Mouse (Mus musculus): ENCODE measurements around the gene Speer4f2. TPM values are rescaled to one million over a fixed set of nuclear protein-coding genes. Genes with fewer than 3 reads are reported as not detected.
"Not testable (repeated sequence)": the region's sequence is repeated elsewhere in the genome, so short reads cannot be mapped to it uniquely, and the experiment has no call there.

Gene Speer4f2
- polyA plus RNA-seq (2016; fragmentation: Nextera tagmentation; extraction: Ambion mirVana), result not detected in 2 replicates

DNA sequence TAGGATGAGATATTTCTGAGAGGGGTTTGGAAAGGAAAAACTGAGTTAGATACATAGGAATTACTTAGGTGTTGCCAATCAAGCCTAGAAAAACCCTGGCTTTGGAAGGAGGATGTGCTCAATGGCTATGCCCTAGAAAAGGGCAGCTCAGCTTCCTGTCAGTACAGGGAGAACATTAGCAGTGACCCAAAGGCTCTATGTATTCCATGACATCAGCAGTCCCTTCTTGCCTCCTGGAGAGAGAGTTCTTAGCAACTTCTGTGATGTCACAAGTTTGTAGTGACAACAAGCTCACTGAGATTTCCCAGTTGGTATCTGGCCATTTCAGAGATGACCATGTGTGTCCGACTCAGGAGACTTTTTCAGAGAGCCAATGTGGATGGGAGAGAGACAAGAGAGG, at the start of gene Speer4f2:
Gene Speer4f2, plus strand, starts transcription at position 301 of the 400 bp plus-strand sequence.
- ATAC-seq (ENCODE audit: insufficient number of reproducible peaks, insufficient read depth, low FRiP score, low TSS enrichment); H3K4me2 ChIP-seq (replicated peaks); H3K27ac ChIP-seq; H3K36me3 ChIP-seq; H3K4me3 ChIP-seq; H3K9me3 ChIP-seq; H3K27me3 ChIP-seq; H3K4me1 ChIP-seq; H3K9ac ChIP-seq: not testable (repeated sequence)
- WGBS, result 78% methylated on average over 1 of the region's 1 CpGs

DNA sequence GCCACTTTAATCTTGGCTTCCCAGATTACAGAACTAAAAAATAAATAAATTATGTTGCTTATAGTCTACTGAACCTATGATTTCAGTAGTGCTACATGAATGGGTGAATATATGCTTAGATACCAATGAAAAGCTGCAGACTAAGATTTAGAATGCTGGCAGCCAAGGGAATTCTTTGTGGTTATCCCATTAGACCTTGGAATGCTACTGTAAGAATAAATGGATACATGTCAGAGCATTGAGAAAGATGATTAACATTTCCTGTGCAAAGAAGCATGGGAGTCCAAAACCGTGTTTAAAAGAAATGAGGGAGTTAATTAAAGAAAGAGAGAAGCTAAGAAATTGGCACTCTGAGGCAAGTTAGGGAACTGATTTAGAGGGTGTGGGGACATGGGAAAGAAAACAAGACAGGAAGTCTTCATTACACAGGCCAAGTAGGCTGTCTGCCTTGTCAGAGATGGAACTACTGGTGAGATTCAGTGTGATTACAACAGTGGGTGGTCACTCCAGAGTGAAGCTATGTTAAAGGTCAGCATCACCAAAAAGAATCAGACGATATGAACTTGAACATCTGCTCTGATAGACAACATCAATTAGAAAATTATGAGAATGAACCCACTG, 43.9 kb upstream of the Speer4f2 start:
- Histone ChIP-seq H3K9me3 (no peaks in the 10 kb centered on the region), H3K27ac (no peak overlapping the region), H3K36me3 (no peaks in the 10 kb centered on the region), H3K27me3 (no peaks in the 10 kb centered on the region), H3K4me3 (no peak overlapping the region), H3K9ac (no peak overlapping the region), H3K4me1 (no peaks in the 10 kb centered on the region), H3K4me2 (replicated peaks) (no peak overlapping the region)
- WGBS, result 59% methylated on average over 2 of the region's 2 CpGs
- no peak for ATAC-seq (ENCODE audit: insufficient number of reproducible peaks, insufficient read depth, low FRiP score, low TSS enrichment)

DNA sequence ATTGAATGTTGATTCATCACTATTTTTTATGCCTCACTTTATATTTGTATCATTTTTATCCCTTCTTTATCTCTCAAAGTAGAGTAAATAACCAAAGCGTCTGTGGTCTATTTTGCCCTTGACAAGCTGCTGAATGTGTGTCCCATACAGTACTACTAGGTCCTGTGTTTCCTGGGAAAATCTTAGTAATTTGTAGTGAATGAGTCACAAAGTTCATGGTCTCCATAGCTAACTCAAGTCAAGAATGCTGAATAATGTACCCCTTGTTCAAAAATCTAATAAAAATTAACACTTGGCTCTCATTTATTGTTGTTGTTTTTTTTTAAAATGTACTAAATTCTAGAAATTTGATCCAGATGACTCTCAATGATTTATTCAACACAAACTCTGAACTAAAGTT, 38.1 kb upstream of the Speer4f2 start:
- Histone ChIP-seq H3K4me1 (no peaks in the 10 kb centered on the region), H3K36me3 (no peaks in the 10 kb centered on the region), H3K4me2 (replicated peaks) (no peak overlapping the region), H3K27me3 (no peaks in the 10 kb centered on the region), H3K4me3 (no peak overlapping the region), H3K9ac (no peak overlapping the region), H3K9me3 (no peaks in the 10 kb centered on the region), H3K27ac (no peak overlapping the region)
- WGBS, result 68% methylated on average over 1 of the region's 1 CpGs
- no peak for ATAC-seq (ENCODE audit: insufficient number of reproducible peaks, insufficient read depth, low FRiP score, low TSS enrichment)

DNA sequence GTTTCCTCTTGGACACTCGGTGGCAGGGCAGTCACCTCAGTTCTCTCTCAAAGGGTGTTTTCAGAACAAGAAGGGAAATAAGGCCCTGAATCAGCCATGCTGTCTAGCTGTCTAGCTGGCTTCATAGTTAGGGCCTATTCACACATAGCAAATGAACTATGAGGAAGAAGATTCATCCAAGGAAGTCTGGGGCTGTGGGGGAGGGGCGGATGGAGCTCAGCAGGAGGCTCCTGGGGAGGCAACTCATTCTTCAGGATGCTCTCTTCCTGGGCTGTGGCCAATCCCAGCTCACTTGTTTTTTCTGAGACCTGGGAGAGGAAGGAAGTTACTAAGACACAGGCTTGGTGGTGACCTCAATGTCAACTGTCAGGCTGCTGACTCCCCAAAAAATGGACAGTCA, 27.2 kb upstream of the Speer4f2 start:
- not testable (repeated sequence) for H3K27me3 ChIP-seq; H3K9me3 ChIP-seq; H3K4me1 ChIP-seq; H3K4me2 ChIP-seq (replicated peaks); H3K4me3 ChIP-seq; H3K9ac ChIP-seq; H3K36me3 ChIP-seq; H3K27ac ChIP-seq; ATAC-seq (ENCODE audit: insufficient number of reproducible peaks, insufficient read depth, low FRiP score, low TSS enrichment)
- 61% methylated on average over 2 of the region's 2 CpGs for WGBS

DNA sequence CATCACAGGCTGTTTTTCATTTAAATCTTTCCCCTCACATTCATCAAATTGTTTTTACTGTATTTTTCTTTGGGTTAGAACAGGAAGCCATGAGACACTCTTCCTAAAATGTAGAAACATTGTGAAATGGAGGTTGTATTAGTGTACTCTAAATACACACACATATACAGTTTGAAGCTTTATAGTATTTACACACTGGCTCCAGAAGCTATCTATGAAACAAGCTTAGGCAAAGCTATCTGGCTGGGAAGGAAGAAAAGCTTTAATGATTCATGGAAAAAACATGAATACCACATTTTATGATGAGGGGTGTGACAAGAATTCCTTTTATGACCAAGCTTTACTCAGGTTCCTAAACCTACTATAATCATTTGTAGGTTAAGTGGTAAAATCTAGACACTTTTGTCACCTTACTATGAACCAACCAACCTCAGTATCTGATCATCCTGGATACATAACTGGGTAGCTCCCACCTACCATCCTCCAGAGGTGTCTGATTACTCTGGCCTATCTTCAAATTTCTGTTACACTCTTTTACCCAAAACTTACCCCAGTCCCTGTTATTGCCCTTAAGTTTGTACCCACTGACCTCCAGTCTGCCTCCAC, 13.5 kb upstream of the Speer4f2 start:
- ATAC-seq (ENCODE audit: insufficient number of reproducible peaks, insufficient read depth, low FRiP score, low TSS enrichment), result no peak
- Histone ChIP-seq H3K4me2 (replicated peaks) (no peak overlapping the region), H3K36me3 (no peaks in the 10 kb centered on the region), H3K27me3 (no peaks in the 10 kb centered on the region), H3K9me3 (no peaks in the 10 kb centered on the region), H3K9ac (no peak overlapping the region), H3K27ac (no peak overlapping the region), H3K4me1 (no peaks in the 10 kb centered on the region), H3K4me3 (no peak overlapping the region)

DNA sequence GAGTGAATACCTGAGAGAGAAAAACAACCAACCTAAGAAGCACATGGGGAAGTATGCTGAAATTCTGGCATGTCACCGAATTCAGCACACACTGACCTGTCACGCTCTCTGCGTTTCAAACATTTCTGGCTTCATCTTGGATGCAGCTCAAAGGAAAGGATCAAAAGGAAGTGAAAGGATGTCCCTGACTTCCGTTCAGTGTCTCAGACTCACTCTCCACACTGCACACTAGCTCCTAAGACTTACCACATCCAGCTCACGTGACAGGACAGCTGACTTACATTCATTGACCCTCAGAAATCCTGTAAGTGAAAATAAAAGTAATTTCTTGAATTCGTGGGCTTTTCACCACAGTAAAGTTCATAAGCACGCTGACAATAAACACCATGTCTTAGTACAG, 16.9 kb downstream of the Speer4f2 start:
- H3K9ac ChIP-seq, result no peak overlapping the region
- no peaks in the 10 kb centered on the region for H3K4me1 ChIP-seq
- no peaks in the 10 kb centered on the region for H3K27me3 ChIP-seq
- no peak for ATAC-seq (ENCODE audit: insufficient number of reproducible peaks, insufficient read depth, low FRiP score, low TSS enrichment)
- no peaks in the 10 kb centered on the region for H3K36me3 ChIP-seq
- no peak overlapping the region for H3K4me3 ChIP-seq
- H3K4me2 ChIP-seq (replicated peaks), result no peak overlapping the region
- H3K27ac ChIP-seq, result no peak overlapping the region
- no peaks in the 10 kb centered on the region for H3K9me3 ChIP-seq
- 68% methylated on average over 7 of the region's 7 CpGs for whole genome bisulfite sequencing

DNA sequence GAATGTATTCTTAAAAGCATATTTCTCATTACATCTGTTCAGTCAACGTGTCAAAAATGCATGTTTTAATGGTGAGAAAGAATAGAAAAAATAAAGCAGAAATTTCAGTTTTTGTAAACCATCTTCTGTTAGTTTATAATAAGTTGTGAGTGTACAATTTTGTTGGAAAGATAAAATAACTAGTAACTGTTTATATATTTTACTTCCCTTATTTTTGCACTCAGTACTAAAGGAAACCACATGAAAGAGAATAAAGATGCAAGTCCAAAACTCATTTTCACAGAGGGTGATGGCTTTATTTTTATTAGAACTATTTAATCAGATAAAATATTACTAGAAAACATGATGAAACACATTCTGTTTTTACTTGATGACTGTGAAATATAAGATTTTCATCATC, 18.2 kb downstream of the Speer4f2 start:
- Histone ChIP-seq H3K9ac (no peak overlapping the region), H3K36me3 (no peaks in the 10 kb centered on the region)
- 84% methylated on average over 1 of the region's 1 CpGs for whole genome bisulfite sequencing

DNA sequence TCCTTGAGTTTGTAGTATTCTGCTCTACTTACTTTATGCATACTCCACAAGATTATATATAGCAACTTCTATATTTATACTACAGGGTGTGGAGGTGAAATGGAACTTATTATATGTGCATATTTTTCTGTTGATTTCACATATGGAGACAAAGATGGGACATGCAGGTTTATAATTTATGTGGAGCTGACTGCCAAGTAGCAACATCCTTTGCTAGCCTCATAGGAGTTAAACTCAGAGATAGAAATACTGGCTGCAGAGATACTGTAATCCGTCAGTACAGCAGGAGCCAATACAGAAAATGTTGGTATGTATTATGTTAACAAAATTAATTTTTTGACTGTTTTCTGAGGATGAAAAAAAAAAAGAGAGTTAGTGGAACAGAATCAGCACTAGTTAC, 27.6 kb downstream of the Speer4f2 start:
- WGBS, result 71% methylated on average over 1 of the region's 1 CpGs
- Histone ChIP-seq H3K4me2 (replicated peaks) (no peak overlapping the region), H3K9ac (no peak overlapping the region), H3K27ac (no peak overlapping the region), H3K4me1 (no peaks in the 10 kb centered on the region), H3K9me3 (no peaks in the 10 kb centered on the region), H3K4me3 (no peak overlapping the region), H3K36me3 (no peaks in the 10 kb centered on the region), H3K27me3 (no peaks in the 10 kb centered on the region)
- ATAC-seq (ENCODE audit: insufficient number of reproducible peaks, insufficient read depth, low FRiP score, low TSS enrichment), result no peak

More for the DNA sequence above, 18.2 kb downstream of the Speer4f2 start:
- no peak for ATAC-seq (ENCODE audit: insufficient number of reproducible peaks, insufficient read depth, low FRiP score, low TSS enrichment)
- H3K27ac ChIP-seq, result no peak overlapping the region
- no peak overlapping the region for H3K4me3 ChIP-seq
- H3K9me3 ChIP-seq, result no peaks in the 10 kb centered on the region
- no peaks in the 10 kb centered on the region for H3K4me1 ChIP-seq
- no peaks in the 10 kb centered on the region for H3K27me3 ChIP-seq
- no peak overlapping the region for H3K4me2 ChIP-seq (replicated peaks)

DNA sequence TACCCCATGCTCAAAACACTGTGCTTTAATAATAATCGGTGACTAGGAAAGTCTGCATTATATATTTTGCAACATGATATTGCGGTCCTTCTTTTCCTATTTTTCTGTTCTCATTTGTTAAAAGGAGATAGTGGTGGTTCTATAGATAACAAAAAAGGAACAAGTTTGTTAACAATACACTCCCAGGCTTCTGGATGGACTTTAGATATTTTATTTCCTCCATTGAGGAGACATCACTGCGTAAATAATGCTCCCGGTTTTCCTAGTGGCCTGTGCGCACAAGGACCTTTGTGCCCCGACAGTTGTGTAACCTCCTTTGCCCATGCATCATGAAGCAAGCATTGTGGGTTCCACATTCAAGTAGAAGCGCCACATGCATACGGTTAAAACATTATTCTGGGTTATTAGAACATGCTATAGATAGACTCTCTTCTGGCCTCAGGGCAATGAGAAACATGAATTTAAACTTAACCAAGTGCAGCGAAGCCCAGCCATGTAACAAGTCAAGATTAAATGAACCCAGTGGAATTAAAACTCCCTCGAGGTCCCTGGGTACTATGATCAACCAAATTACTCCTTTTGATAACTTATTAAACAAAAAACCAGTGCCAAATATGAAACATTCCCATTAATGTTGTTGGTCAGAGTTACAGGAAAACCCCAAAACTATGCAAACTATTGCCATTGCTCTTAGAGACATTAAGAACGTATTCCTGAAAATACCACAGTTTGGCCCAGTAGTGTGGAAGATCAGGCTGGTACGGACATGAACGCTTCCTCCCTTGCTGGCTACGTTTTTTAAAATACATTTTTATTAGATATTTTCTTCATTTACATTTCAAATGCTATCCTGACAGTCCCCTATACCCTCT, 28.5 kb downstream of the Speer4f2 start:
- ATAC-seq (ENCODE audit: insufficient number of reproducible peaks, insufficient read depth, low FRiP score, low TSS enrichment), result no peak
- Histone ChIP-seq H3K9me3 (no peaks in the 10 kb centered on the region), H3K4me1 (no peaks in the 10 kb centered on the region), H3K9ac (no peak overlapping the region), H3K4me2 (replicated peaks) (no peak overlapping the region), H3K4me3 (no peak overlapping the region), H3K27me3 (no peaks in the 10 kb centered on the region), H3K36me3 (no peaks in the 10 kb centered on the region), H3K27ac (no peak overlapping the region)
- WGBS, result 82% methylated on average over 14 of the region's 14 CpGs

DNA sequence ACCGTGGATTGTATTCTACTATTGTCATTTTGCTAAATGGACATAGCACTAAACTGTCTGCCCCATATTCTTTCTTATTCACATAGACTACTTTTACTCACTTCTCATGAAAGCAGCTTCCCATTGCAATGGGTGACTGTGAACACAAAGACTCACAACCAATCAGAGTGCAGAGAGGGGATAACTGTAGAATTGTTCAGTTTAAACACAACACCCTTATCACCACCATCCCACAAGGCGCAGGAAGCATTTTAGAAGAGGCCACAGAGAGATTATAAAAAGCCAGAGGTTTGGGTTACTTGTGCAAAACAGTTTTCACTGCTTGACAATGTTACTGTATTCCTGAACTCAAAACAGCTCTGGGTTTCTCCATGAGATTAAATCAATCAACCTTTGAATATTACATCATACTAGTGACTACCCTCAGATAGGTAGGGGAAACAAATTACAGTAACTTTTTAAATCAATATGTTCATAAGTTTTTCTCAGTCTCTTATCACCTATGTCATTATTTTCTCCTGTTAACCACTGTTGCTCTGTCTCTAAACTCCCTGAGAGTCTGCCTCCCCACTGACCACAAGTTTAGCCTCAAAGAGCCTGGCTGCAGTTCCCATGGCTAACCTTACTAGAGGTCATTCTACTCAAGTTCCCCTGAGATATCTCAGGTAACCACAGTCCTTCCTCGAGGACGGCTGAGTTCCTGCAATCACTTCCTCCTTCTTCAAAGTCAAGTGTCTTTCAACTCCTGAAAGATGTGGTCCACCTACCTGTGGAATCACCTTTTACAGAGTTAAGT, 29.5 kb downstream of the Speer4f2 start:
- ATAC-seq (ENCODE audit: insufficient number of reproducible peaks, insufficient read depth, low FRiP score, low TSS enrichment), result no peak
- H3K9me3 ChIP-seq, result no peaks in the 10 kb centered on the region
- H3K36me3 ChIP-seq, result no peaks in the 10 kb centered on the region
- H3K4me1 ChIP-seq, result no peaks in the 10 kb centered on the region
- H3K9ac ChIP-seq, result no peak overlapping the region
- H3K27ac ChIP-seq, result no peak overlapping the region
- H3K4me3 ChIP-seq, result no peak overlapping the region
- H3K27me3 ChIP-seq, result no peaks in the 10 kb centered on the region
- WGBS, result 60% methylated on average over 4 of the region's 4 CpGs
- no peak overlapping the region for H3K4me2 ChIP-seq (replicated peaks)

DNA sequence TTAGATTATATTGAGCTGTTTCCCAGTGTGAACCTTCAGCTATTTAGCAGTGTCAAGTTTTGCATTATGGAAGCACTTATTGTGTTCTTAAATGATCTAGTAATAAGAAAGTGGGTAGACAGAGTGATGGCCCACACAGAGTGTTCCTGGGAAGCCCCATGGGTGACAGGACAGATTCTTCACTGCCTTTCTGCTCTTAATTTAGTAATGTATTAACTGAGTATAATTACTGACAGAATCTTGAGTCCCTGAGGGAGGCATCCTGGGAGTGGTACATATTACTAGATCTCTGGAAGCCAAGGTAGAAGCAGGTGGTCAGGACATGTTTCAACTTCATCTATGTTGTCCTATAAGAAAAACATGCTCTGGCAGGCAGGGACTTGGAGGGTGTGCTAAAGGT, 30.6 kb downstream of the Speer4f2 start:
- no peaks in the 10 kb centered on the region for H3K4me1 ChIP-seq
- H3K27me3 ChIP-seq, result no peaks in the 10 kb centered on the region
- no peak overlapping the region for H3K9ac ChIP-seq
- ATAC-seq (ENCODE audit: insufficient number of reproducible peaks, insufficient read depth, low FRiP score, low TSS enrichment), result no peak
- H3K27ac ChIP-seq, result no peak overlapping the region
- H3K4me2 ChIP-seq (replicated peaks), result no peak overlapping the region
- no peak overlapping the region for H3K4me3 ChIP-seq
- H3K36me3 ChIP-seq, result no peaks in the 10 kb centered on the region
- no peaks in the 10 kb centered on the region for H3K9me3 ChIP-seq

All from embryonic facial prominence, embryonic 12.5 days (tissue).